Mouse (Mus musculus): ENCODE results near the gene Stox2.

DNA sequence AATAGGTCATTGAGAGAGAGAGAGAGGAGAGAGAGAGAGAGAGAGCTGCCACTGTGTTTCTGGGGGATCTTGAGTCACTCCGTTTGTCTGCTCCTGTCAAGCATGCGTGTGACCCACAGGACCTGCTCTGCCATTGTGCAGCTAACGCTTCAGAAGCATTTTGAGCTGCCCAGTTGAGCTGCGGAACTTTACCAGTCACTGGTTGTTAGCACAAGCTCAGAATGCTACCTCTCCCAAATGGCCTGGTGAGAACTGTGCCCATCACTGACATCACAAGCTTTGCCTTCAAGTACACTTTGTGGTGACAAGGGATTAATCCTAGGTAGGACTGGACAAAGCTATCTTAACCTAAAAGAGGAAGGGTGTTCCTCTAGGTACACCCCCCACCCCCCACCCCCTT is 263.9 kb downstream of the Stox2 start:
- TF ChIP-seq CTCF (IDR thresholded peaks at IDR 0.05) (no peak), EP300 (IDR thresholded peaks at IDR 0.05) (no peak)

All from lung, postnatal 0 days (tissue).